Mouse (Mus musculus) kidney, embryonic 16.5 days (tissue): ENCODE results near the gene Lgals9. TPM values are rescaled to one million over a fixed set of nuclear protein-coding genes. Genes with fewer than 3 reads are reported as not detected.
A peak's percentile ranks its signal among the peaks of the same experiment; 100 is the strongest.

Source experiments
- ATAC-seq: fragments of 200-750 bp; cut with Nextera tagmentation; 2 replicates; pipeline ENCODE4 v1.8.0; 2017; ENCODE audit warnings: moderate TSS enrichment; ENCODE audit not compliant: low FRiP score, low TSS enrichment
- H3K27ac ChIP-seq: fragments of 300-500 bp; sonication (generic); 2 replicates; pipeline ENCODE4 v1.5.1; 2014; ENCODE audit warnings: low read length
- H3K27me3 ChIP-seq: fragments of 300-500 bp; sonication (generic); 2 replicates; pipeline ENCODE4 v1.6.1; 2014; ENCODE audit warnings: low read length, control low read depth, mixed read lengths; ENCODE audit not compliant: insufficient read depth
- H3K36me3 ChIP-seq: fragments of 300-500 bp; sonication (generic); 2 replicates; pipeline ENCODE4 v1.6.1; 2014; ENCODE audit warnings: low read length, control low read depth, mixed read lengths; ENCODE audit not compliant: insufficient read depth
- H3K4me1 ChIP-seq: fragments of 300-500 bp; sonication (generic); 2 replicates; pipeline ENCODE4 v1.6.1; 2014; ENCODE audit warnings: low read length, control low read depth, mixed read lengths; ENCODE audit not compliant: insufficient read depth
- H3K4me2 ChIP-seq: fragments of 300-500 bp; sonication (generic); replicated peaks from 2 replicates; pipeline ENCODE4 v1.6.1; 2014; ENCODE audit warnings: low read depth, low read length
- H3K4me3 ChIP-seq: fragments of 300-500 bp; sonication (generic); 2 replicates; pipeline ENCODE4 v1.5.1; 2014; ENCODE audit warnings: mild to moderate bottlenecking, low read length
- H3K9ac ChIP-seq: fragments of 300-500 bp; sonication (generic); replicated peaks from 2 replicates; pipeline ENCODE4 v1.6.1; 2014; ENCODE audit warnings: low read length
- H3K9me3 ChIP-seq: fragments of 300-500 bp; sonication (generic); 2 replicates; pipeline ENCODE4 v1.6.1; 2016; ENCODE audit warnings: low read length, control low read depth
- WGBS: fragments of 180-500 bp; shearing (Covaris S2); extraction: QIAGEN DNeasy Blood & Tissue Kit; methylation state at CpG from one replicate; pipeline ENCODE4 v1.1.7; 2014; 5-methylcytosine and 5-hydroxymethylcytosine counted together
- polyA plus RNA-seq: library from polyadenylated mRNA; unstranded; fragments of >200 nt; fragmentation: Nextera tagmentation; extraction: Ambion mirVana; gene quantifications from 2 replicates; pipeline ENCODE4 v1.2.1, GENCODE M21; 2015

Gene Lgals9
- polyA plus RNA-seq, 1 experiment from 2014 or later: 59.5 TPM

GRCm38 (mm10) chr11:79019839-79020534 is 35.2 kb upstream of the Lgals9 start:
- no peak for ATAC-seq
- Histone ChIP-seq H3K4me3 (no peak overlapping the region), H3K27ac (no peak overlapping the region), H3K9ac (no peak overlapping the region), H3K36me3 (peaks cover 12% of the 10 kb centered on the region; the same call in 1 of the 2 replicates), H3K9me3 (no peaks in the 10 kb centered on the region), H3K4me1 (peaks cover 22% of the 10 kb centered on the region), H3K4me2 (no peak overlapping the region), H3K27me3 (no peaks in the 10 kb centered on the region)
- WGBS: 83% methylated on average over 17 of the region's 17 CpGs

- WGBS: 57% methylated on average over 11 of the region's 11 CpGs
- no peak overlapping the region for H3K4me2 ChIP-seq
These were observed 34.4 kb upstream of the Lgals9 start for GRCm38 (mm10) chr11:79018954-79019704.

GRCm38 (mm10) chr11:79017161-79017606 is 32.4 kb upstream of the Lgals9 start:
- H3K27me3 ChIP-seq: no peaks in the 10 kb centered on the region
- H3K4me1 ChIP-seq: peaks cover 9% of the 10 kb centered on the region; the same call in 1 of the 2 replicates
- H3K27ac ChIP-seq: no peak overlapping the region
- no peak for ATAC-seq
- no peaks in the 10 kb centered on the region for H3K9me3 ChIP-seq
- peaks cover 12% of the 10 kb centered on the region; the same call in 1 of the 2 replicates for H3K36me3 ChIP-seq
- H3K9ac ChIP-seq: no peak overlapping the region
- 84% methylated on average over 7 of the region's 7 CpGs for WGBS
- no peak overlapping the region for H3K4me2 ChIP-seq
- no peak overlapping the region for H3K4me3 ChIP-seq

More at GRCm38 (mm10) chr11:79018954-79019704, 34.4 kb upstream of the Lgals9 start:
- no peak overlapping the region for H3K4me3 ChIP-seq
- no peak for ATAC-seq
- peaks cover 24% of the 10 kb centered on the region for H3K4me1 ChIP-seq
- H3K27me3 ChIP-seq: no peaks in the 10 kb centered on the region
- H3K36me3 ChIP-seq: peaks cover 12% of the 10 kb centered on the region; the same call in 1 of the 2 replicates
- no peak overlapping the region for H3K9ac ChIP-seq
- no peak overlapping the region for H3K27ac ChIP-seq
- H3K9me3 ChIP-seq: no peaks in the 10 kb centered on the region

GRCm38 (mm10) chr11:79016236-79016635 is 31.5 kb upstream of the Lgals9 start:
- no peak overlapping the region for H3K27ac ChIP-seq
- no peak for ATAC-seq
- no peaks in the 10 kb centered on the region for H3K9me3 ChIP-seq
- H3K27me3 ChIP-seq: no peaks in the 10 kb centered on the region
- H3K9ac ChIP-seq: no peak overlapping the region
- no peak overlapping the region for H3K4me3 ChIP-seq
- no peak overlapping the region for H3K4me2 ChIP-seq
- 46% methylated on average over 12 of the region's 12 CpGs for WGBS
- peaks cover 9% of the 10 kb centered on the region; the same call in 1 of the 2 replicates for H3K4me1 ChIP-seq
- H3K36me3 ChIP-seq: peaks cover 12% of the 10 kb centered on the region; the same call in 1 of the 2 replicates

GRCm38 (mm10) chr11:79015660-79016215 is 31.0 kb upstream of the Lgals9 start:
- Histone ChIP-seq H3K9me3 (no peaks in the 10 kb centered on the region), H3K4me2 (no peak overlapping the region), H3K4me1 (peaks cover 9% of the 10 kb centered on the region; the same call in 1 of the 2 replicates), H3K9ac (no peak overlapping the region), H3K4me3 (no peak overlapping the region), H3K27ac (no peak overlapping the region), H3K27me3 (no peaks in the 10 kb centered on the region), H3K36me3 (peaks cover 12% of the 10 kb centered on the region; the same call in 1 of the 2 replicates)
- WGBS: 75% methylated on average over 24 of the region's 24 CpGs
- no peak for ATAC-seq

- WGBS: 63% methylated on average over 15 of the region's 15 CpGs
- Histone ChIP-seq H3K4me1 (peaks cover 9% of the 10 kb centered on the region; the same call in 1 of the 2 replicates), H3K4me2 (no peak overlapping the region), H3K27me3 (no peaks in the 10 kb centered on the region), H3K36me3 (0 out of 2 replicates have a peak, but pooled peaks cover 3% of the 10 kb centered on the region), H3K9ac (no peak overlapping the region), H3K4me3 (no peak overlapping the region), H3K27ac (no peak overlapping the region), H3K9me3 (no peaks in the 10 kb centered on the region)
- ATAC-seq: 0 out of 2 replicates have a peak, but pooled peaks have one; percentile 28
These were observed 30.0 kb upstream of the Lgals9 start for GRCm38 (mm10) chr11:79014602-79015325.

GRCm38 (mm10) chr11:79013806-79014205 is 29.1 kb upstream of the Lgals9 start:
- no peak for ATAC-seq
- H3K4me3 ChIP-seq: no peak overlapping the region
- H3K4me1 ChIP-seq: peaks cover 9% of the 10 kb centered on the region; the same call in 1 of the 2 replicates
- WGBS: 61% methylated on average over 9 of the region's 9 CpGs
- H3K27ac ChIP-seq: no peak overlapping the region
- H3K9ac ChIP-seq: no peak overlapping the region
- no peaks in the 10 kb centered on the region for H3K27me3 ChIP-seq
- H3K4me2 ChIP-seq: no peak overlapping the region
- no peaks in the 10 kb centered on the region for H3K36me3 ChIP-seq
- no peaks in the 10 kb centered on the region for H3K9me3 ChIP-seq

- H3K27me3 ChIP-seq: no peaks in the 10 kb centered on the region
- H3K27ac ChIP-seq: no peak overlapping the region
- H3K36me3 ChIP-seq: no peaks in the 10 kb centered on the region
- no peak for ATAC-seq
- no peak overlapping the region for H3K9ac ChIP-seq
- H3K4me3 ChIP-seq: no peak overlapping the region
- no peak overlapping the region for H3K4me2 ChIP-seq
- no peaks in the 10 kb centered on the region for H3K9me3 ChIP-seq
- H3K4me1 ChIP-seq: peaks cover 9% of the 10 kb centered on the region; the same call in 1 of the 2 replicates
These were observed 28.3 kb upstream of the Lgals9 start for GRCm38 (mm10) chr11:79013056-79013455.

GRCm38 (mm10) chr11:79012529-79012928 is 27.8 kb upstream of the Lgals9 start:
- 95% methylated on average over 2 of the region's 2 CpGs for WGBS
- H3K27me3 ChIP-seq: no peaks in the 10 kb centered on the region
- H3K9ac ChIP-seq: no peak overlapping the region
- H3K4me1 ChIP-seq: peaks cover 9% of the 10 kb centered on the region; the same call in 1 of the 2 replicates
- no peaks in the 10 kb centered on the region for H3K36me3 ChIP-seq
- H3K4me2 ChIP-seq: no peak overlapping the region
- H3K9me3 ChIP-seq: no peaks in the 10 kb centered on the region
- no peak overlapping the region for H3K4me3 ChIP-seq
- no peak overlapping the region for H3K27ac ChIP-seq
- ATAC-seq: no peak
